Mouse (Mus musculus) intestine, embryonic 15.5 days (tissue): ENCODE results near the gene Fsd1. TPM values are rescaled to one million over a fixed set of nuclear protein-coding genes. Genes with fewer than 3 reads are reported as not detected.

Experiments
- ATAC-seq: fragments of 200-750 bp; cut with Nextera tagmentation; 2 replicates; pipeline ENCODE4 v1.8.0; 2017; ENCODE audit warnings: moderate TSS enrichment, moderate library complexity
- H3K27ac ChIP-seq: fragments of 300-500 bp; sonication (generic); 2 replicates; pipeline ENCODE4 v1.5.1; 2015; ENCODE audit warnings: mild to moderate bottlenecking, inconsistent platforms
- H3K27me3 ChIP-seq: fragments of 300-500 bp; sonication (generic); replicated peaks from 2 replicates; pipeline ENCODE4 v1.6.1; 2015; ENCODE audit warnings: inconsistent platforms
- H3K36me3 ChIP-seq: fragments of 300-500 bp; sonication (generic); 2 replicates; pipeline ENCODE4 v1.6.1; 2015; ENCODE audit warnings: inconsistent platforms
- H3K4me1 ChIP-seq: fragments of 300-500 bp; sonication (generic); replicated peaks from 2 replicates; pipeline ENCODE4 v1.6.1; 2015; ENCODE audit warnings: inconsistent platforms
- H3K4me2 ChIP-seq: fragments of 300-500 bp; sonication (generic); replicated peaks from 2 replicates; pipeline ENCODE4 v1.6.1; 2015; ENCODE audit warnings: mild to moderate bottlenecking, inconsistent platforms
- H3K4me3 ChIP-seq: fragments of 300-500 bp; sonication (generic); replicated peaks from 2 replicates; pipeline ENCODE4 v1.5.1; 2015; ENCODE audit warnings: inconsistent platforms
- H3K9ac ChIP-seq: fragments of 300-500 bp; sonication (generic); 2 replicates; pipeline ENCODE4 v1.6.1; 2015; ENCODE audit warnings: inconsistent platforms
- H3K9me3 ChIP-seq: fragments of 300-500 bp; sonication (generic); 2 replicates; pipeline ENCODE4 v1.6.1; 2016; ENCODE audit warnings: inconsistent platforms
- WGBS: fragments of 180-500 bp; shearing (Covaris S2); methylation state at CpG from one replicate; pipeline ENCODE4 v1.1.7; 2015; 5-methylcytosine and 5-hydroxymethylcytosine counted together
- polyA plus RNA-seq: library from polyadenylated mRNA; unstranded; fragments of >200 nt; fragmentation: Nextera tagmentation; extraction: Ambion mirVana; gene quantifications from 2 replicates; pipeline ENCODE4 v1.2.1, GENCODE M21; 2015

Gene Fsd1
- polyA plus RNA-seq, 1 experiment from 2014 or later = 11.5 TPM

- Histone ChIP-seq H3K9me3 (no peaks in the 10 kb centered on the region), H3K36me3 (peaks cover 7% of the 10 kb centered on the region; the same call in 1 of the 2 replicates), H3K9ac (peak within 1 kb of the TSS; percentile 85), H3K27me3 (no peaks in the 10 kb centered on the region), H3K4me1 (peaks cover 36% of the 10 kb centered on the region), H3K27ac (peak within 1 kb of the TSS; percentile 84), H3K4me2 (peak within 1 kb of the TSS; percentile 58), H3K4me3 (peak within 1 kb of the TSS; percentile 71)
- under 1% methylated on average over 74 of the region's 74 CpGs for WGBS
- peak; percentile 89 for ATAC-seq
These were observed 50.0 kb downstream of the Fsd1 start, which contains the start of gene Sh3gl1 for GRCm38 (mm10) chr17:56036176-56036900. TSS of gene Sh3gl1 (minus strand) at chr17:56036635.

- peak; percentile 9 for ATAC-seq
- H3K4me1 ChIP-seq = peaks cover 37% of the 10 kb centered on the region
- peak overlapping the region; percentile 53 for H3K4me2 ChIP-seq
- WGBS = 34% methylated on average over 13 of the region's 13 CpGs
- H3K36me3 ChIP-seq = peaks cover 7% of the 10 kb centered on the region; the same call in 1 of the 2 replicates
- H3K9me3 ChIP-seq = no peaks in the 10 kb centered on the region
- no peak overlapping the region for H3K27ac ChIP-seq
- H3K9ac ChIP-seq = 0 out of 2 replicates have a peak overlapping the region, but pooled peaks have one; percentile 21
- peak overlapping the region; percentile 71 for H3K4me3 ChIP-seq
- H3K27me3 ChIP-seq = no peaks in the 10 kb centered on the region
These were observed 50.6 kb downstream of the Fsd1 start for GRCm38 (mm10) chr17:56036901-56037287.

GRCm38 (mm10) chr17:56038583-56039261, 52.4 kb downstream of the Fsd1 start:
- no peak for ATAC-seq
- WGBS = 87% methylated on average over 8 of the region's 8 CpGs
- peaks cover 24% of the 10 kb centered on the region for H3K4me1 ChIP-seq

GRCm38 (mm10) chr17:56039345-56039744, 53.0 kb downstream of the Fsd1 start:
- ATAC-seq = no peak
- Histone ChIP-seq H3K9ac (no peak overlapping the region), H3K27me3 (no peaks in the 10 kb centered on the region), H3K4me1 (peaks cover 18% of the 10 kb centered on the region), H3K36me3 (0 out of 2 replicates have a peak, but pooled peaks cover 4% of the 10 kb centered on the region), H3K27ac (no peak overlapping the region), H3K9me3 (no peaks in the 10 kb centered on the region), H3K4me3 (no peak overlapping the region; the same call in 1 of the 2 replicates), H3K4me2 (peak overlapping the region; percentile 84)
- WGBS = 76% methylated on average over 4 of the region's 4 CpGs

More at GRCm38 (mm10) chr17:56038583-56039261, 52.4 kb downstream of the Fsd1 start:
- H3K4me3 ChIP-seq = no peak overlapping the region
- peaks cover 7% of the 10 kb centered on the region; the same call in 1 of the 2 replicates for H3K36me3 ChIP-seq
- no peak overlapping the region for H3K4me2 ChIP-seq
- H3K9me3 ChIP-seq = no peaks in the 10 kb centered on the region
- no peak overlapping the region for H3K27ac ChIP-seq
- H3K9ac ChIP-seq = no peak overlapping the region
- H3K27me3 ChIP-seq = no peaks in the 10 kb centered on the region

GRCm38 (mm10) chr17:56040030-56040856, 53.9 kb downstream of the Fsd1 start, which contains the start of gene Chaf1a:
TSS of gene Chaf1a (plus strand) at chr17:56040439.
- WGBS = under 1% methylated on average over 68 of the region's 68 CpGs
- Histone ChIP-seq H3K27me3 (no peaks in the 10 kb centered on the region), H3K4me3 (peak within 1 kb of the TSS; percentile 88), H3K4me1 (peaks cover 10% of the 10 kb centered on the region), H3K36me3 (no peaks in the 10 kb centered on the region), H3K9me3 (no peaks in the 10 kb centered on the region), H3K9ac (peak within 1 kb of the TSS; percentile 92), H3K4me2 (peak within 1 kb of the TSS; percentile 84), H3K27ac (peak within 1 kb of the TSS; percentile 90)
- peak; percentile 89 for ATAC-seq

GRCm38 (mm10) chr17:56040857-56041163, 54.5 kb downstream of the Fsd1 start:
- 0 out of 2 replicates have a peak, but pooled peaks cover 9% of the 10 kb centered on the region for H3K4me1 ChIP-seq
- H3K27me3 ChIP-seq = no peaks in the 10 kb centered on the region
- H3K36me3 ChIP-seq = peaks cover 4% of the 10 kb centered on the region; the same call in 1 of the 2 replicates
- H3K9me3 ChIP-seq = no peaks in the 10 kb centered on the region
- ATAC-seq = no peak
- peak overlapping the region; percentile 92 for H3K9ac ChIP-seq
- under 1% methylated on average over 12 of the region's 12 CpGs for WGBS
- peak overlapping the region; percentile 84 for H3K4me2 ChIP-seq
- peak overlapping the region; percentile 90 for H3K27ac ChIP-seq
- peak overlapping the region; percentile 88 for H3K4me3 ChIP-seq

Other genes with a start within 250 kb of the Fsd1 start
- 0.95 and 1.0 TPM in 2 replicates for gene Adgre4, start 236.5 kb upstream of the Fsd1 start, polyA plus RNA-seq
- gene Zfp119a, start 107.6 kb upstream of the Fsd1 start, polyA plus RNA-seq = 7.4 and 7.5 TPM in 2 replicates
- 9.0 and 11.0 TPM in 2 replicates for gene Zfp959, start 94.4 kb upstream of the Fsd1 start, polyA plus RNA-seq
- 3.5 and 4.4 TPM in 2 replicates for gene Zfp119b, start 37.0 kb upstream of the Fsd1 start, polyA plus RNA-seq
- 2.8 and 3.2 TPM in 2 replicates for gene Ebi3, start 33.9 kb upstream of the Fsd1 start, polyA plus RNA-seq
- gene Yju2, start 27.4 kb upstream of the Fsd1 start, polyA plus RNA-seq = 21.0 and 21.4 TPM in 2 replicates
- gene Shd, start 16.0 kb upstream of the Fsd1 start, polyA plus RNA-seq = 9.0 and 9.4 TPM in 2 replicates
- 40.3 and 45.8 TPM in 2 replicates for gene Stap2, start 19.1 kb downstream of the Fsd1 start, polyA plus RNA-seq
- 86.3 and 95.3 TPM in 2 replicates for gene Mpnd, start 19.2 kb downstream of the Fsd1 start, polyA plus RNA-seq
- 124 TPM in 2 replicates for gene Sh3gl1, start 50.1 kb downstream of the Fsd1 start, polyA plus RNA-seq
- 21.4 and 22.4 TPM in 2 replicates for gene Chaf1a, start 53.9 kb downstream of the Fsd1 start, polyA plus RNA-seq
- 29.9 and 35.1 TPM in 2 replicates for gene Ubxn6, start 88.5 kb downstream of the Fsd1 start, polyA plus RNA-seq
- 85.7 and 86.9 TPM in 2 replicates for gene Hdgfl2, start 93.1 kb downstream of the Fsd1 start, polyA plus RNA-seq
- 0.03 and 0.14 TPM in 2 replicates for gene Plin4, start 123.3 kb downstream of the Fsd1 start, polyA plus RNA-seq
- gene Plin5, start 131.1 kb downstream of the Fsd1 start, polyA plus RNA-seq = 0.52 and 0.85 TPM in 2 replicates
- gene Lrg1, start 135.5 kb downstream of the Fsd1 start, polyA plus RNA-seq = 0.15 and 0.33 TPM in 2 replicates
- gene Sema6b, start 153.8 kb downstream of the Fsd1 start, polyA plus RNA-seq = 1.4 TPM in 2 replicates
- 11.9 and 12.8 TPM in 2 replicates for gene Tnfaip8l1, start 176.0 kb downstream of the Fsd1 start, polyA plus RNA-seq
- gene Mydgf, start 197.4 kb downstream of the Fsd1 start, polyA plus RNA-seq = 105 and 127 TPM in 2 replicates
- gene Dpp9, start 232.4 kb downstream of the Fsd1 start, polyA plus RNA-seq = 32.8 and 35.0 TPM in 2 replicates